Mouse (Mus musculus) liver, embryonic 14.5 days (tissue): ENCODE results near the gene Adpgk.
A peak's percentile ranks its signal among the peaks of the same experiment; 100 is the strongest.
"Not testable (repeated sequence)": the region's sequence is repeated elsewhere in the genome, so short reads cannot be mapped to it uniquely, and the experiment has no call there.

Experiments
- CTCF ChIP-seq: IDR thresholded peaks from 2 replicates; pipeline ENCODE4 v1.5.1; 2016; ENCODE audit warnings: antibody characterized with exemption, low read depth, control low read depth
- EP300 ChIP-seq: IDR thresholded peaks from 2 replicates; pipeline ENCODE4 v1.6.1; 2016; ENCODE audit warnings: antibody characterized with exemption, low read depth

GRCm38 (mm10) chr9:59358041-59358440 lies 66.7 kb downstream of the Adpgk start:
- peak; percentile 11; the same call in 1 of the 2 replicates for TF ChIP-seq CTCF
- not testable (repeated sequence) for TF ChIP-seq EP300
